Mouse (Mus musculus) kidney, adult 2 months (tissue): ENCODE results near the gene Ccser1.

Experiments
- CTCF ChIP-seq: fragments of 200-500 bp; conservative IDR thresholded peaks from 2 replicates; pipeline ENCODE4 v1.5.1; 2011; ENCODE audit warnings: low read depth, mild to moderate bottlenecking, control low read depth, low read length, moderate library complexity, mixed read lengths; ENCODE audit not compliant: insufficient read depth, insufficient read length
- POLR2A ChIP-seq: fragments of 200-500 bp; IDR thresholded peaks from one replicate; pipeline ENCODE4 v1.6.1; 2011; ENCODE audit warnings: low read depth, low read length, control low read depth

DNA sequence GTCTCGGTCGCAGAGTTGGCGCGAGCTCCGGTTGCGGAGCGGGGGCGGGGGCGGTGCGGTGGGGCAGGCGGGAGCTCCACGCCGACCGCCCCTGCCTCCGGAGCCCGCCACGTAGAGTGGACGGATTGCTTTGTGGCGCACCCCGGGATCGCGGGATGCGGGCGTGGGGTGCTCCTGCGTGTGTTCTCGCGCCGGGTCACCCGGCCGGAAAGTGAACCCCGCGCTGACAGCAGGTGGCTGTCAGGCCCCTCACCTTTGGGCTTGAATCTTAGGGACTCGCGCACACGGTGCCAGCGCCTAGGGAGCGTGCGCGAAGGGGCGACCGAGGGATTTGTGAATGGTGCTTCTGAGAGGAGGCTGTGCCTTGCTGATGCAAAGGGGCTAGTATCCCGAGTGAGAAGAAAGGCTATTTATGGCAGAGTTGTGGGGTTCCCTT, 650 bp downstream of the Ccser1 start:
- TF ChIP-seq CTCF, result no peak
- no peak for TF ChIP-seq POLR2A
